Mouse (Mus musculus): ENCODE results near the gene 1700016K19Rik.

The 1700016K19Rik gene

GRCm38 (mm10) chr11:75999440-76000155, at the start of gene 1700016K19Rik:
TSS of gene 1700016K19Rik (plus strand) at chr11:75999912.
- peak; percentile 93 to 94 for DNase-seq

GRCm38 (mm10) chr11:75950459-75950858, 49.3 kb upstream of the 1700016K19Rik start:
- DNase-seq: no peak

- DNase-seq: no peak
These were observed 47.8 kb upstream of the 1700016K19Rik start for GRCm38 (mm10) chr11:75951895-75952294.

GRCm38 (mm10) chr11:75954896-75955295, 44.8 kb upstream of the 1700016K19Rik start:
- DNase-seq: no peak

- no peak for DNase-seq
These were observed 43.1 kb upstream of the 1700016K19Rik start for GRCm38 (mm10) chr11:75956651-75957050.

- DNase-seq: no peak
These were observed 42.4 kb upstream of the 1700016K19Rik start for GRCm38 (mm10) chr11:75957124-75957832.

- no peak for DNase-seq
These were observed 37.9 kb upstream of the 1700016K19Rik start for GRCm38 (mm10) chr11:75961782-75962181.

GRCm38 (mm10) chr11:75963730-75964475, 35.8 kb upstream of the 1700016K19Rik start:
- DNase-seq: no peak

- DNase-seq: no peak
These were observed 35.3 kb upstream of the 1700016K19Rik start for GRCm38 (mm10) chr11:75964476-75964730.

GRCm38 (mm10) chr11:75965674-75966400, 33.9 kb upstream of the 1700016K19Rik start:
- DNase-seq: peak in 1 of 2 experiments; percentile 14

- DNase-seq: peak; percentile 92 to 93
These were observed 33.0 kb upstream of the 1700016K19Rik start for GRCm38 (mm10) chr11:75966401-75967372.

GRCm38 (mm10) chr11:75968761-75969160, 31.0 kb upstream of the 1700016K19Rik start:
- DNase-seq: no peak

GRCm38 (mm10) chr11:75970629-75971028, 29.1 kb upstream of the 1700016K19Rik start:
- DNase-seq: no peak

- no peak for DNase-seq
These were observed 27.5 kb upstream of the 1700016K19Rik start for GRCm38 (mm10) chr11:75972188-75972587.

- no peak for DNase-seq
These were observed 26.7 kb upstream of the 1700016K19Rik start for GRCm38 (mm10) chr11:75972916-75973567.

- peak; percentile 60 to 61 for DNase-seq
These were observed 25.7 kb upstream of the 1700016K19Rik start for GRCm38 (mm10) chr11:75973988-75974387.

- DNase-seq: peak; percentile 79 to 84
These were observed 23.0 kb upstream of the 1700016K19Rik start for GRCm38 (mm10) chr11:75976748-75977147.

GRCm38 (mm10) chr11:75978051-75978450, 21.7 kb upstream of the 1700016K19Rik start:
- DNase-seq: peak; percentile 54 to 56

GRCm38 (mm10) chr11:75980413-75980812, 19.3 kb upstream of the 1700016K19Rik start:
- no peak for DNase-seq

- DNase-seq: peak in 1 of 2 experiments; percentile 26
These were observed 16.5 kb upstream of the 1700016K19Rik start for GRCm38 (mm10) chr11:75983194-75983593.

GRCm38 (mm10) chr11:75984581-75984980, 15.1 kb upstream of the 1700016K19Rik start:
- peak; percentile 36 to 52 for DNase-seq

Data from B cell, adult 2 months (primary cell).